Mouse (Mus musculus) right cerebral cortex, postnatal 10 days (tissue): Measurements from ENCODE around the gene Irgc1.

ENCODE experiments used
- DNase-seq, 2 experiments: peaks; one replicate each; pipeline ENCODE4 v3.0.0; 2021; ENCODE audit warnings: low spot score in 2 of 2

Irgc1 gene

DNA sequence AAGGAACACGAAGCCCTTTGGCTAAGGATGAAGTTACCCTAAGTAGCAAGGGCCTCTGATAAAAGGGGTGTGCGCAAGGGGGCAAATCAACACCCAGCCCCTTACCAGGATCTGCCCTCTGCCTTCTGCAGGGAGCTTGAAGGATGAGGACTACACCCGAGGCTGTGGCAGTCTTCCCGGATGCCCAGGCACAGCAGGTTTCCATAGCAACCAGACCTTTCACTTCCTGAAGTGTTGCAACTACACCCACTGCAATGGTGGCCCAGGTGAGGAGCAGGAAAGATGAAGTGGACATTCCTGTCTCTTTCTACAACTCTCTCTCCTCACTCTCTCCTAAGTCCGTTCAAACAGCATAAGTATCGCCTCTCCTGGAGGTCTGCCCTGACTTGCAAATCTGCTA is 20.3 kb upstream of the Irgc1 start:
- DNase-seq, result no peak

DNA sequence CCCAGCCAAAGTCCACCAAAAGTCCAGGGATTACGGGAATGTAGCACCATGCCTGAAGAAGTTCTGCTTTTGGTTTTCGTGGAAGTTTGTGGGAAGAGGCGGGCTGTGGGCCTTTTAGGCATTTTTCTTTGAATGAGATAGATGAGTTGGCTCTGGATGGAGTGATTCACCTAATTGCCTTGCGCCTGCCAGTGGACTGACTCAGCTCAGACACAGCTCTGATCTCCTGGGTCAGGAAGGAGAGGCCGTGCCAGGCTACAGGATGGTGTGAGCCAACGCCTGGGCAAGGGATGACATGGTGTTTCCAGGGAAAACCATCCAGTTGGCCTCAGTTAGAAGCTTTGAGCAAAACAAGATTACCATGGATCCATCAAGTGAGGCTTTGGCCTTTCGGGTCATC is 18.3 kb upstream of the Irgc1 start:
- DNase-seq, result no peak

DNA sequence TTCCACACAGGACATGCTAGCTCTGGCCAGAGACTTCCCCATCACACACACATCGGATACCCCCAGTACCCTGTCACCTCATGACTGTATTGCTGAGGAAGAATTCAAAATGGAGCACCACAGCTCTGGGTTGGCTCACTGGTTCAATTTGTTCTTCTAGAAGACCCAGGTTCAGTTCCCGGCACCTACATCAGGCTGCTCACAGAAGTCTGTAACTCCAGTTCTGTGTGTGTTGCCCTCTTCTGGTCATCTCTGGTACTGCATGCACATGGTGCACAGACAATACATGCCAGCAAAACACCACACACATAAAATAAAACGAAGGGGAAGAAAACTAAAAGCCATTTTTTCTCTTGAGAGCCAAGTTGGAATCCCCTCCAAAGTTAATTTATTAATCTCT is 17.0 kb upstream of the Irgc1 start:
- no peak for DNase-seq

DNA sequence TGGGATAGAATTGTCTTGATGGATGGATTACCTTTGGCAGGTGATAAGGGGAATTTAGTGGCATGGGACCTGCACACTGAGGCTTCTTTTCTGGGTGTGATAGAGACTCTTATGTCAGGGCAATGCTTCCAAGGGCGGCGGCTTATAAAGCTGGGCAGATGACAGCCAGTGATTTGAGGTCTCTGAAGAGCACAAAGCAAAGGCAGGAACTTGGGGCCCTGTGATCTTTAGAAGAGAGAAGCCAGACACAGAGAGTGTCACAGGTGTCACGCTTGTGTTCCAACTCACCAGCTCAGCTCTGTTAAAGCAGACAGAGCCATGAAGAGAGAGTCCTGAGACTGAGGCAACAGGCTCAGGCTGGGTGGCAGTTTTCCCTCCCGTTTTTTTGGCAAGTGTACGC is 15.8 kb upstream of the Irgc1 start:
- no peak for DNase-seq

DNA sequence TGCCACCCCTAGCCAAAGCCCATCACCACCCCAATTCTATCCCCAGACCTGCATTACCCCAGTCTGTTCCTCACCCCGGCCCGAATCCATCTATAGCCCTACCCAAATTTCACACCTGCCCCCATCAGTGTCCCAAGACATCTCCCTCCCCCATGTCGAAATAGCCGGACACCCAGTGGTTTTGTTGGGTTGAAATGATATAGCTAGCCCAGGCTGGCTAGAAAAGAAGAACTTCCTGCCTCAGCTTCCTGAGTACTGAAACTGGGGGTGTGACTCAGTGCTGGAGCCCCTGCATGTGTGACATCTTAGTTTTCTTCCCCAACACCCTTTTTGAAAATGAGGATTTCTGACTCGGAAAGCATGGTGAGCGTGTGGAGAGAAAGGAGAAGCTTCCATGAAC is 14.7 kb upstream of the Irgc1 start:
- DNase-seq, result no peak

DNA sequence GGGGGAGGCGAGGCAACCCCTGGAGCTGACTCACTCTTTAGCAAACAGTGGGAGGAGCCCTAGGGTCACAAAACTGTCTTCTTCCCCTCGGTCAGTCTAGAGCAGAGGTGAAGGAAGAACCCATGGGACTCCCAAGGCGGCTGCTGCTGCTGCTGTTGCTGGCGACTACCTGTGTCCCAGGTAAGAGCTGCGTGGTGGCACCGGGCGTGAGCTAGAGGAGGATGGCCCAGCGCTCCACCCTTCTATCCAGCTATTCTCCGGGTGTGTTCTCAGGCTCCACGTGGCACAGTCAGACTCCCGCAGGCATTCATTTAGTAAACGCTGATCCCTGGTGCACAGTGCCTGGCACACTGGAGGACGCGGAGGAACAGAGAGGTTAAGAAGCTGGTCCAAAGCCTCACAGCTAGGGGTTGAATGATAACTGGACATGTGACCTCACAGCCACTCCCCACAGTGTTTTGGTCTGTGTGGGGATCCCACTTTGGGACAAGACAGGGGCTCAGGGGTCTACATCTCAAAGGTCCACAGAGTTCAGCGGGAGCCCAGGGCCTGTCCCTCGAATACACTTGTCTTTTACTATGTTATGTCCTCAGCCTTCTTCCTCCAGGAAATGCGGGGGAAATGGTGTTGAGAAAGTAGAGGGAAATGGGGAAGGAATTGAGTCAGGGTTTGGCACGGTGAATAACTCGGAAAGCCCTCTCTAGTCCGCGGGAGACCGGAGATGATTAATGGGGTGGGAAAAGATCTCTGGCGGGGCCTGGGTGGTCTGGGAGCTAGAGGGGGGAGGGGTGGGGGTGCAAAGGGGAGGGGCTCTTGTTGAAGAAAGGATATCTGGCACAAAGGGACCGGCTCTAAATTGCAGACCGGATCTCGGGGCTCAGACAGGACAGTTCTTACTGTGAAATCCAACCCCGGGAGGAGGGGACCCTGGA is 10.6 kb upstream of the Irgc1 start, which contains the start of gene Plaur:
Gene Plaur (plus strand): TSS at position 97 of the 932 bp plus-strand sequence.
- no peak for DNase-seq

DNA sequence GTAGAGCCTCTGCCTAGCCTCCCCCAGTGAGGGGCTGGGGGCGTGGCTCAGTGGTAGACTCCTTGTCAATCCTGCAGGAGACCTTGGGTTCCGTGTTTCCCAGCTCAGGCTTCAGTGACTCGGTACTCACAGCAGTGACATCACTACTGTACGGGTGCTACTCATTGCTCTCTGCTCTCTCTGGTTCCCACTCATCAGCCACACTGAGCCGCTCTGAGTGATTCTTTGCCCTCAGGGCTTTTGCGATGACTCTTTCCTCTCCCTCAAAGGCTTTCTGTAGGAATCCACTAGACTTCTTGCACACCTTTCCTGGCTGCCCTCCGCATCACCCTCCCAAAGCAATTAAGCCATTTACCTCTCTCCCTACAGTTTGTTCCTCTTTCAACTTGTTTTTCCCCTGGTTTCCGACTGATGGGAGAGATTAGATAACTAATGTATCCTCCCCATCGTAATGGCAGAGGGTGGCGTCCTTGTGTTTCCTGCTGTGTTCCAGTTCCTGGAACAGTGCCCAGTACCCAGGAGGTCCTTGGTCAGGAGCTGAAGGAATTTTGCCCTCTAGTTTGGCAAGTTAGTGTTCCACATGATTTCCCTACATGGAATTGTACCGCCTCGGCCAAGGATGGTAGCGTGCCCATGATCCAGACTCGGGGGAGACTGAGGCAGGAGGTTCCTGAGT is 9.4 kb upstream of the Irgc1 start:
- DNase-seq, result no peak

DNA sequence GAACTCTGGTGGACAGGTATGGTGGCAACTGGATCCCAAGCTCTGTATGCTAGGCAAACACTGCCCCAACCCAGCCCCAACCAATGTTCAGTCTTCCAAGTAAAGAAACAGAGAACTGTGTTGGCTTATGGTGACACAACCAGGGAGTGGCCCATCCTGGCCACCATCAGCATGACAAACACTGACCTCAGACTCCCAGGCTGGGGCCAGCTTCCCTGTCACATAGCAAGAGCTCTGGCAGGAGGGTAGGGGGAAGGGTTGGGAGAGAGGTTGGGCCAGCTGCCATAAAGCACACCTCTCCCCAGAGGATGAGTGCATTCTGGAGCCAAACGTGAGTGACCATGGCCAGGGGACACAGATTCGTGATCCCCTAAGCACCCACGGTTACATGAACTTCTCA is 7.7 kb upstream of the Irgc1 start:
- no peak for DNase-seq

DNA sequence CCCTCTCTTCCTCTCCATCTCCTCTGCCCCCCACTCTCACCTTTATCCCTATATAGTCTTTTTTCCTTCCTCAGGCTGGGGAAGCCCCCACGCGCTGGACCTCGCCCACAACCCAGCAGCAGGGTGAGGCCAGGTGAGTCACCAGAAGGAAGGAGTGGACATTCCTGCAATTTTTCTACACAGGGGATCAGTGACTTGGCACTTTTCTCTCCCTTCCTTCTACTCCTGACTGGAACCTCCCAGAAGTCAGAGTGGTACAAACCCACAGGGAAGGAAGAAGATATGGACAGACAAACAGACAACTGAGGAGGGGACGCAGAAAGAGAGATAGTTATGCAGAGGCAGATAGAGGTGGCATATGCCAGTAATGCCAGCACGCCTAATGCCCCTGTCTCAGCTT is 7.3 kb upstream of the Irgc1 start:
- no peak for DNase-seq

DNA sequence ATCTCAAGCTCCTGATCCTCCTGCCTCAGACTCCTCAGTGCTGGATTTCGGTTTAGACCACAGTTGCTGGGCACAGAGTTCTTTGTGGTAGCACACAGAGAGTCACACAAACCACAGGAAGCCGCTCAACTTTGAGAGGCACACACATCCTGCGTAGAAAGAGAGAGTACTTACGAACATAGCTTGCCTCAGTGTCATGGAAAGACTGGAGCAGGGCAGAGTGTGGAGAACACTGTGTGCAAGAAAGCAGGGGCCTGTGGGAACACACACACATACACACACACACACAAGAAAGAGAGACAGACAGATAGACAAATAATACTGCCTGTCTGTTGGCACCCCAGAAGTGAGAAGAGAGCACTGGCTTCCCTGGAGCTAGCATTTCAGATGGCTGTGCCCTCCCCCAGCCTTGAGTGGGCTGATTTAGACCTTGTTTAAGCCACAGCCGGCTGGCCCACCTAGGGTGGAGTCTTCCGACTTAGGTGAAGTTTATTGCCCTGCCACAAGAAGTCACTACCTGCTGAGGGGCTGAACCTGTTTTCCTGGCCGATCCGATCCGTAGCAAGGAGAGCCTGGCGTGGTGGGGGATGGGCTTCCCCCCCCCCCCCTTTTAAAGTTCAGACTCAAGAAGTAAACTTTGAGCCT is 5.8 kb upstream of the Irgc1 start:
- DNase-seq, result no peak

DNA sequence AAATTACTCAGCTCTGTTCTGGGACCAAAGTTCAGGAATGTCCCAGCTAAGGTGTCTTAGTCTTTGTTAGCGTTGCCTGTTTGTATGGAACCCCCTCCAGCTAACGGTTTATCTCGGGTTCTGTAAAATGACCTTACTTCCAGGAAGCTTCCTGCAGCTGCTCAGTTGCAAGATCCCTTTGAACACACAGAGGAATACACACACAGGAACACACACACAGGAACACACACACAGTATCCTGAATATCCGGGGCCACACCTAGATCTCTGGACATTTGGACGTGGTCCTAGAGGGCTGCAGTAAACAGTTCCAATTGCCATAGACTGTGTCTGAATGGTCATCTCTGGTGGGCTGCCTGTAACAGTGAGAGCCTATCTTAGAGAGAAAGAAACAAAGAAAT is 3.6 kb upstream of the Irgc1 start:
- no peak for DNase-seq

DNA sequence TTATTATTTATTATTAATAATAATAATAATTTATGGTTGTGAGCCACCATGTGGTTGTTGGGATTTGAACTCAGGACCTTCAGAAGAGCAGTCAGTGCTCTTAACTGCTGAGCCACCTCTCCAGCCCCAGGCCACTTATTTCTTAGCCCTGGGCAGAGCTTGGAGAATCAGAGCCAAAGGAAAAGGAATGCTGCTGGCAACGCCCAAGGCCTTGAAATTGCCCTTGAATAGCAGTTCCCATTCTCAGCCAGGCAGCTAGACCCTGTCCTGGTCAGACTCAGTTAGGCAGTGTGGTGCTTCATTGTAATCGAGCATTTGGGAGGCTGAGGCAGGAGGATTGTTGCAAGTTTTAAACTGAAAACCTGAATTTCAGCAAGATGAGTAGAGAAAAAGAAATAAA is 2.1 kb upstream of the Irgc1 start:
- no peak for DNase-seq

DNA sequence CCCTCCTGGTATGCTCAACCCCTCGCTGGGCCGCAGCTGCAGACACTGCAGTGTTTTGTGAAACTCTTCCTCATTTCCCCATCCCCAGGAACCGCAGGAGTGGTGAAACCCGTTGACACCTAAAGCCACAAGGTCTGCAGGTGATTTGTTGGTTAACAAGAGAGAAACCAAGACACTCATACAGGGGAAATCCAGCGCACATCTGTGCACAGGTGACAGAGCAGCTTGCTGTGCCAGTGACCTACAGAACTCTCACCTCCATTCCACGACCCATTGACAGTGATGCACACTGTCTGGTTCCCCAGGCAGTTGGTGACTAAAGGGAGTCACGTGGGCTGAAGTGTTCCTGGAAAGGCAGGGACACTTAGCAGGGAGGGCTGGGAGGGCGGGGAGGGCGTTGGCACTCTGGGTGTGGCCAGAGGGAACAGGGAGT is 1.5 kb downstream of the Irgc1 start:
- no peak for DNase-seq

DNA sequence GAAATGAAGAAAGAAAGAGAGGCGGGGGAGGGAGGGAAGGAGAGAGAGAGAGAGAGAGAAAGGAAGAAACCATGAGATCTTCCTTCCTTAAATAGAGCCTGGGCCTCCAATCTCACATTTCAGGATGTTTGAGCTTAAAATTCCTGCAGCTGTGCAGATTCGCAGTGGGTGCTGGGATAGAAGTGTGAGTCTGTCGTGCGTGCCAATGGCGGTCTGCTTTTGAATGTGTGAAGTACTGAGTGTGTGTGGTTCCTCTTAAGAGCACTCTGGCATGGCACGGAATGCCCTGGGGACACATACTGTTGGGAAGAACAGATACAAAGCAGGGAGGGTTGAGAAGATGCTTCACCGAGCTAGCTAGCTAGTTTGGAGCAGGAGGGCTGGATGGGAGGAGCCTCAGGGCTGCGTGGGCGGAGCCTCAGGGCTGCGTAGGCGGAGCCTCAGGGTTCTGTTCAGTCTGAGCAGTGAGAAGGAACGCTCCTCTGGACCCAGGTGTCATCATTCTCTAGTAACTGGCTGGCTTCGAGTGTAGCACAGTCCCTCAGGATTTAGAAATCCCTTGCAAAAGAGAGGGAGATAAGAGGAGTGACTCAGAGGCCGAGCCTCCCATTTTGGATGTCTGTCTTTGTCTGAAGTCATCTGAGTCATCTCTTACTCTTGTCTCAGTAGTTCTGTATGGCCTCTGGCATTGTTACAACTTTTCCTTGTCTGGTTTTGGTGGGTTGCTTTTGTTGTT is 3.1 kb downstream of the Irgc1 start:
- peak in 1 of 2 experiments; percentile 56 for DNase-seq

DNA sequence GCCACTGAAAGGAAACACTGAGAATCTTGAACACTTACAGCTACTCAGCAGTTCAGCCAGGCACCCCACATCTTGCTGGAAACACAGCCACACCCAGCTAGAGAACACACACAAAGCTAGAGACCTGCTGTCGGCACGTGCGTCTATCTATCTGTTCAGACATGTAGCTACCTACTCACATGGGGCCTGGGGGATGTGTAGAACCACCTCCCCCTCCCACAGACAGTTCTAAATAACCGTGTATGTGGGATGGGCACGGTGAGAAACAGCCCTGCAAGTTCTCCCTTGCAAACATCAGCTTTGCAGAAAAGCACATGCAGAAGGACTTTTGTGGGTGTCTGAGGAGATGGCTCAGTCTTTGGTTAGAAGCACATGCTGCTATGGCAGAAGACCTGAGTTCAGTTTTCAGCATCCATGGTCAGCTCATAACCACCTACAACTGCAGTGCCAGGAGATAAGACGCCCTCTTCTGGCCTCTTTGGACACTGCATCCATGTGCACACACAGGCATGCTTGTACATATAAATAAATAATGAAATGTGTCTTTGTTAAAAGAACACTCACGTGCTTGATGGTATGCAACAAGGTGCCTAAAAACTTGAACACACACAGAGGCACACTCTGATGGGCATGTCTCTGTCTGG is 5.3 kb downstream of the Irgc1 start:
- DNase-seq, result no peak

DNA sequence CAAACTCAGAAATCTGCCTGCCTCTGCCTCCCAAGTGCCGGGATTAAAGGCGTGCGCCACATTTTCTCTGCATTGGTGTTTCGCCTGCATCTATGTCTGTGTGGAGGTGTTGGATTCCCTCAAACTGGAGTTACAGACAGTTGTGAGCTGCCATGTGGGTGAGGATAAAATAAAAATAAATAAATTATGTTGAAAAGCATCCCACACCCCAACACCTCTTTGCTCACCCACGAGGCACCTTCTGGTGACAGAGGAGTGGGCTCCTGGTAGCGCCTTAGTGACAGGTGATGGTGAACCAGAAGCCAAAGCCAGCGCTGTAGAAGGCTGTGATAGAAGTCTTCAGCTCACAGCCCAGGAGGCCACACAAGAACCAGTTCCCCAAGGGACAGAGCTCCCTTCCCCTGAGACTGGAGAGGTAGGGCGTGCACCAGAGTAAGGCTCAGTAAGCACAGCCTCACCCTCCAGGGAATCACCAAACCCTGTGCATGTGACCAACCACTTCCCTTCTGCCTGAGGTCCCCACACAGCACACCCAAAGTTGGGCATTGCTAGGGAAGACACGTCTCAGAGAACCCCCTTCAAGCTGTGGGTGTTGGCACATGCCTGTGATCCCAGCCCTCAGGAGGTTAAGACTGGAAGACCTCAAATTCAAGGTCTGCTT is 6.7 kb downstream of the Irgc1 start:
- no peak for DNase-seq

DNA sequence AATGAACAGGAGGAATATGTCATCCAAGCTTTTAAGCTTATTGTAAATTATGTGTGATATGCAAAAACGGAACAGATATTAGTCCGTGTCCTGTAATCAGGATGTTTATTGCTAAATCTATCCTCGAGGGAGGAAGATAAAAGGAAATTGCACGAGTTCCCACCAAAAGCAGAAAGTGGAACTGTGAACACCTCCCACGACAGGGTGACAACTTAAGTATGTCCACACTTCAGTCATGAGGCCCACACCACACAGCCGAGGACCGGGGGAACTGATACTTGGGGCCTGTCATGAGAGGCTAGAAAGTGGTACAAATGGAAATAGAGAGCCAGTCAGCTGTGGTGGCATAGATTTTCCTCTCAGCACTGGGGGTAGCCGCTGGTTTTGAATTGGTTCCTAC is 9.8 kb downstream of the Irgc1 start:
- no peak for DNase-seq

DNA sequence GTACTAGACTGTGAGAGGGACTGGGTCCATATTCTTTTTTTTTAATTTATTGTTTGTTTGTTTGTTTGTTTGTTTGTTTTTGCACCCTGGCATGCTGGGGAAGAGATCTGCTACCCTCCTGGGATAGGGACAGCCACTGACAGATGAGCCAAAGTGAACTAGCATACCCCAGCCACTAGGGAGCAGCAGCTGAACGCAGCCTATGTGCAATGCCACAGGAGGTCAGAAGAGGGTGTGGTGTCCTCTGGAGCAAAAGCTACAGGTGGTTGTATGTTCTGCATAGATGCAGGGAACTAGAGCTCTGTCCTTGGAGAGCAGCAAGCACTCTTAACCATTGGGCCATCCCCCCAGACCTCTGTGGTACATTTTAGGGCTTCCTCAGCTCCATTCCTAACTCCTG is 10.3 kb downstream of the Irgc1 start:
- DNase-seq, result peak in 1 of 2 experiments; percentile 61

DNA sequence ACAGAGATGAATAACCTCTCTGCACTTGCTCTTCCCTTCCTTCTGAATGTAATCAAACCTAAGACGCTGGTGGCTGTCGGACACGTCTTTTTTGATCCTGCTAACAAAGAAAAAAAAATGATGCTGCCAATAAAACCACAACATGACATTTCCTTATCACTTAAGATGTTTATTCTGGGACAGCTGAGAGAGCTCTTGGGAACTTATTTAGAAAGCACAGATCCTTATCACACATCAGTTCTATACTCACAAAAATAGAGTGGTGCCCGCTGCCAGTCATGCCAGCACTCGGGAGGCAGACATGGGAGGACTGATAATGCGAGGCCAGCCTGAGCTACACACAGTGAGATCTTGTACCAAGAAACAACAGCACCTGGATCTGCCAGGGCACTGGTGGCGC is 12.2 kb downstream of the Irgc1 start:
- no peak for DNase-seq

DNA sequence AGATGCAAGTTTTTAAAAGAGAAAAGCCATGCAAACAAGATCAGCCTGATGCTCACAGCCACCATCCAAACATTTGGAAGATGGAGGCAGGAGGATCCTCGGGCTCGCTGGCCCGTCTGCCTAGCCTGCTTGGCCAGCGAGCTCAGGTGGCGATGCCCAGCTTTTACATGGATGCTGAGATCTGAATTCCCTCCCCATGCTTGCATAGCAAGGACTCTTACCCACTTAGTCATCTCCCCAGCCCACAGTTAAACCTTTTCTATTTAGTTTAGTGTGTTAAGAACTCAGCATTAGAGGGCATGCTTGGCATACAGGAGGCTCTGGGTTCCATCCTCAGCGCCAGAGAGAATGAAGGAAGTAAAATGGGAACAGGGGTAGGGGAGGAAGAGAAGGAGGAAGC is 12.9 kb downstream of the Irgc1 start:
- DNase-seq, result no peak

DNA sequence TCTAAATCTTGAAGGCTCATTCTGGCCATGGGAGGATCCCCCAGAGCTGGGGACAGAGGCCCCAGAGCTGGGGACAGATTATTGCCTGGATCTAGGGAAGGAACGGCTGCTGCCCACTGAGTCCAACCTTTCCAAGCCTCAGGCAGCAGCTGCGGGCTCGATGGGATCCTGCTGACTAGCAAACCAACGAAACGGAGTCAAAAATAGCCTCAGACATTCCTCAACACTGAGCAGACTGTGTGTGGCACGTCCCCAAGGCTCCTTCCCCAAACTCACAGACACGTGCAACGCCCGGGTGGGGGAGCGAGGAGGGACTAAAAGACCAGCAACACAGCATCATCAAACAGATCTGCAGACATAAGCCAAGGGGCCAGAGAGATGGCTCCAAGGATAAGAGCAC is 14.1 kb downstream of the Irgc1 start:
- DNase-seq, result peak; percentile 88 to 93
